Mouse (Mus musculus) hindbrain, embryonic 11.5 days (tissue): ENCODE measurements at regions not wholly inside any gene's neighbourhood (a gene's known extent, or its start where the extent isn't known, plus 50 kb on each side); places are given as distances from the start of the nearest gene placed in this dataset.
"Not testable (repeated sequence)": the region's sequence is repeated elsewhere in the genome, so short reads cannot be mapped to it uniquely, and the experiment has no call there.

Experiments used
- ATAC-seq: fragments of 200-750 bp; cut with Nextera tagmentation; 2 replicates; pipeline ENCODE4 v1.8.0; 2017; ENCODE audit warnings: mild to moderate bottlenecking, moderate TSS enrichment, moderate library complexity; ENCODE audit not compliant: low FRiP score
- DNase-seq: peaks from one replicate; pipeline ENCODE4 v3.0.0-alpha.2; 2015; ENCODE audit warnings: low spot score
- H3K27ac ChIP-seq: fragments of 300-500 bp; sonication (generic); 2 replicates; pipeline ENCODE4 v1.5.1; 2014; ENCODE audit warnings: mild to moderate bottlenecking, low read depth, low read length
- H3K27me3 ChIP-seq: fragments of 300-500 bp; sonication (generic); 2 replicates; pipeline ENCODE4 v1.6.1; 2014; ENCODE audit warnings: mild to moderate bottlenecking, low read length, moderate library complexity, mixed read lengths; ENCODE audit not compliant: control insufficient read depth, insufficient read depth
- H3K36me3 ChIP-seq: fragments of 300-500 bp; sonication (generic); 2 replicates; pipeline ENCODE4 v1.6.1; 2014; ENCODE audit warnings: mild to moderate bottlenecking, low read length, moderate library complexity, mixed read lengths; ENCODE audit not compliant: control insufficient read depth, insufficient read depth
- H3K4me1 ChIP-seq: fragments of 300-500 bp; sonication (generic); replicated peaks from 2 replicates; pipeline ENCODE4 v1.6.1; 2014; ENCODE audit warnings: low read length, mixed read lengths; ENCODE audit not compliant: control insufficient read depth, insufficient read depth
- H3K4me2 ChIP-seq: fragments of 300-500 bp; sonication (generic); replicated peaks from 2 replicates; pipeline ENCODE4 v1.6.1; 2014; ENCODE audit warnings: mild to moderate bottlenecking, low read depth, low read length
- H3K4me3 ChIP-seq: fragments of 300-500 bp; sonication (generic); 2 replicates; pipeline ENCODE4 v1.5.1; 2014; ENCODE audit warnings: low read depth, low read length
- H3K9ac ChIP-seq: fragments of 300-500 bp; sonication (generic); 2 replicates; pipeline ENCODE4 v1.6.1; 2014; ENCODE audit warnings: low read depth, low read length
- H3K9me3 ChIP-seq: fragments of 300-500 bp; sonication (generic); 2 replicates; pipeline ENCODE4 v1.6.1; 2016; ENCODE audit warnings: low read length; ENCODE audit not compliant: control insufficient read depth
- WGBS: fragments of 180-500 bp; shearing (Covaris S2); extraction: QIAGEN DNeasy Blood & Tissue Kit; methylation state at CpG from one replicate; pipeline ENCODE4 v1.1.7; 2014; 5-methylcytosine and 5-hydroxymethylcytosine counted together

GRCm38 (mm10) chr6:13763636-13764035 lies 76.1 kb downstream of the Gpr85 start:
- H3K36me3 ChIP-seq, H3K4me2 ChIP-seq, H3K9me3 ChIP-seq, DNase-seq, ATAC-seq, H3K4me3 ChIP-seq, H3K9ac ChIP-seq, H3K4me1 ChIP-seq, H3K27ac ChIP-seq, H3K27me3 ChIP-seq: not testable (repeated sequence)
- 87% methylated on average over 4 of the region's 4 CpGs for WGBS

- Histone ChIP-seq H3K4me3 (no peak overlapping the region), H3K4me1 (no peaks in the 10 kb centered on the region), H3K4me2 (no peak overlapping the region), H3K27ac (no peak overlapping the region), H3K27me3 (no peaks in the 10 kb centered on the region), H3K9ac (no peak overlapping the region), H3K36me3 (no peaks in the 10 kb centered on the region), H3K9me3 (no peaks in the 10 kb centered on the region)
- DNase-seq (no peak), ATAC-seq (no peak)
- 85% methylated on average over 2 of the region's 2 CpGs for WGBS
Observed at GRCm38 (mm10) chr6:13759431-13759830, 80.3 kb downstream of the Gpr85 start.

GRCm38 (mm10) chr6:13758946-13759345 lies 80.8 kb downstream of the Gpr85 start:
- H3K4me2 ChIP-seq, result no peak overlapping the region
- no peak overlapping the region for H3K4me3 ChIP-seq
- H3K36me3 ChIP-seq, result no peaks in the 10 kb centered on the region
- no peak overlapping the region for H3K9ac ChIP-seq
- no peak for ATAC-seq
- H3K4me1 ChIP-seq, result no peaks in the 10 kb centered on the region
- DNase-seq, result no peak
- H3K27ac ChIP-seq, result no peak overlapping the region
- H3K9me3 ChIP-seq, result no peaks in the 10 kb centered on the region
- H3K27me3 ChIP-seq, result no peaks in the 10 kb centered on the region

GRCm38 (mm10) chr6:13748931-13749638 lies 71.3 kb upstream of the Bmt2 start:
- no peaks in the 10 kb centered on the region for H3K9me3 ChIP-seq
- 57% methylated on average over 7 of the region's 7 CpGs for WGBS
- DNase-seq (no peak), ATAC-seq (0 out of 2 replicates have a peak, but pooled peaks have one; percentile 8)
- no peaks in the 10 kb centered on the region for H3K4me1 ChIP-seq
- H3K4me2 ChIP-seq, result no peak overlapping the region
- H3K9ac ChIP-seq, result no peak overlapping the region
- no peak overlapping the region for H3K27ac ChIP-seq
- no peak overlapping the region for H3K4me3 ChIP-seq
- no peaks in the 10 kb centered on the region for H3K27me3 ChIP-seq
- no peaks in the 10 kb centered on the region for H3K36me3 ChIP-seq

- Histone ChIP-seq H3K36me3 (no peaks in the 10 kb centered on the region), H3K9me3 (no peaks in the 10 kb centered on the region), H3K4me1 (no peaks in the 10 kb centered on the region), H3K4me2 (0 out of 2 replicates have a peak overlapping the region, but pooled peaks have one; percentile 11), H3K27me3 (no peaks in the 10 kb centered on the region), H3K4me3 (no peak overlapping the region), H3K27ac (no peak overlapping the region), H3K9ac (no peak overlapping the region)
- DNase-seq (peak; percentile 45), ATAC-seq (peak; percentile 67)
- 19% methylated on average over 8 of the region's 8 CpGs for WGBS
Observed at GRCm38 (mm10) chr6:13747969-13748368, 70.2 kb upstream of the Bmt2 start.

GRCm38 (mm10) chr6:13746577-13747482 lies 69.1 kb upstream of the Bmt2 start:
- H3K4me3 ChIP-seq, result no peak overlapping the region
- H3K27me3 ChIP-seq, result no peaks in the 10 kb centered on the region
- ATAC-seq (no peak), DNase-seq (no peak)
- H3K4me1 ChIP-seq, result no peaks in the 10 kb centered on the region
- H3K36me3 ChIP-seq, result no peaks in the 10 kb centered on the region
- H3K27ac ChIP-seq, result no peak overlapping the region
- H3K9me3 ChIP-seq, result no peaks in the 10 kb centered on the region
- no peak overlapping the region for H3K4me2 ChIP-seq
- 89% methylated on average over 8 of the region's 8 CpGs for WGBS
- H3K9ac ChIP-seq, result no peak overlapping the region
